Mouse (Mus musculus) bone marrow, adult 2 months (tissue): ENCODE results near the gene Cck.

Experiments
- CTCF ChIP-seq: fragments of 200-500 bp; IDR thresholded peaks from 2 replicates; pipeline ENCODE4 v1.5.1; 2011; ENCODE audit warnings: low read length, control low read depth; ENCODE audit not compliant: control insufficient read depth, insufficient read depth
- POLR2A ChIP-seq: fragments of 200-500 bp; IDR thresholded peaks from 2 replicates; pipeline ENCODE4 v1.6.1; 2011; ENCODE audit warnings: low read depth, mild to moderate bottlenecking, control low read depth, low read length, borderline replicate concordance; ENCODE audit not compliant: control insufficient read depth

GRCm38 (mm10) chr9:121532626-121533025 lies 37.1 kb upstream of the Cck start:
- TF ChIP-seq CTCF (no peak), POLR2A (no peak)
